Mouse (Mus musculus): ENCODE data around the gene Rbm25. TPM values are rescaled to one million over a fixed set of nuclear protein-coding genes. Genes with fewer than 3 reads are reported as not detected.
A peak's percentile ranks its signal among the peaks of the same experiment; 100 is the strongest.

Gene Rbm25
- total RNA-seq, 2 experiments from 2014 or later = 107 to 124 TPM

DNA sequence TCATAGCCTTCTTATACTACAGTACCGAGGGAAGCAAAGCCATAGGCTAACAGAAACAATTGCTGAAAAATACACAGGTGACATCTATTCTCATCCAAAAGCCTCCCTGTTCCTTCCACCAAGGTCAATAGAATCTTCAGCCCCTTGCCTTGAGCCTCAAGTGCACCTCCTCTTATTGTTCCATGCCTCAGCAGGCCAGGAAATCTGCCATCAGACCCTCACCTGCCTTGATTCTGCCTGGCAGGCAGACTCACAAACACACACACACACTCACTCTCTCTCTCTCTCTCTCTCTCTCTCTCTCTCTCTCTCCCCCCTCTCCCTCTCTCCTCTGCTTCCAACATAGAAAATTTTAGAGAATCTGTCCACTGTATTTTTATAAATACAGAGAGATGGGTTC is 88.4 kb downstream of the Rbm25 start:
- DNase-seq (ENCODE audit: low spot score in 2 of 2) = no peak
- intact Hi-C loops (cut with DNase I) = no loop called here

DNA sequence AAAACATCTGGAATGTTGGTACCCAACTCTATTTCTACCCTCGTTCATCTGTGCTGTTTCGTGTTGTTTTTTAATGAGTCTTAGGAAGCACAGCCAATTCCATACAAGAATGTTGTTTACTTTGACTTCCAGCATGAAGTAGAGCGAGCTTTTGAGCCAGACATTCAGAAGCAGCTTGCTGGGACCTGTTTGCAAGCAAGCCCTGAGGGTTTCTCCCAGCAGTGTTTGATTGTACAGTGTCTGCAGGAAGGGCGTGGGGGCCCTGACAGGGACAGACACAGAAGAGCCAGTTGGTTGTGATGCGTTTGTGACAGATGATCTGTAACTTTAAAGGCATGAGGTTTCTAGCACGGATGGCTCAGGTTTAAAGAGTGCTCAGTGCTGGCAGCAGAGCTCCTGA is 90.2 kb downstream of the Rbm25 start:
- DNase-seq (ENCODE audit: low spot score in 2 of 2) = no peak
- intact Hi-C loops (cut with DNase I) = no loop called here

DNA sequence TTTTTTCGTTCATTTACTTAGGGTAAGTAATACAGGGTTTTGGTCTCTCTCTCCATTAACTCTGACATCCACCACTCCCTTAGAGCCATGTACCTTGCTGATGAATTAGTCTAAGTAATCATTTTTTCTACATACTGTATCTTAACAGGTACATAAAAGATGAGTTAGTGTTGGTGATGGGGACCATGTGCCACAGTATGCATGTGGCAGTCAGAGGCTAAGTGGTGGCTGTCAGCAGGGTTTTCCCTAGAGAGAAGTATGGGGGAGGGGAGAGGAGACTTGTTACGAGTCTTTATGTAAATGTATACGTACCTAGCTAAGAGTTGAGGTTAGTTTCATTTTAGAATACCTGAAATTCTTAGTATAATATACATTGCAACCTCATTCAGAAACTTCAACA is 92.0 kb downstream of the Rbm25 start:
- intact Hi-C loops (cut with DNase I) = no loop called here
- DNase-seq (ENCODE audit: low spot score in 2 of 2) = no peak

DNA sequence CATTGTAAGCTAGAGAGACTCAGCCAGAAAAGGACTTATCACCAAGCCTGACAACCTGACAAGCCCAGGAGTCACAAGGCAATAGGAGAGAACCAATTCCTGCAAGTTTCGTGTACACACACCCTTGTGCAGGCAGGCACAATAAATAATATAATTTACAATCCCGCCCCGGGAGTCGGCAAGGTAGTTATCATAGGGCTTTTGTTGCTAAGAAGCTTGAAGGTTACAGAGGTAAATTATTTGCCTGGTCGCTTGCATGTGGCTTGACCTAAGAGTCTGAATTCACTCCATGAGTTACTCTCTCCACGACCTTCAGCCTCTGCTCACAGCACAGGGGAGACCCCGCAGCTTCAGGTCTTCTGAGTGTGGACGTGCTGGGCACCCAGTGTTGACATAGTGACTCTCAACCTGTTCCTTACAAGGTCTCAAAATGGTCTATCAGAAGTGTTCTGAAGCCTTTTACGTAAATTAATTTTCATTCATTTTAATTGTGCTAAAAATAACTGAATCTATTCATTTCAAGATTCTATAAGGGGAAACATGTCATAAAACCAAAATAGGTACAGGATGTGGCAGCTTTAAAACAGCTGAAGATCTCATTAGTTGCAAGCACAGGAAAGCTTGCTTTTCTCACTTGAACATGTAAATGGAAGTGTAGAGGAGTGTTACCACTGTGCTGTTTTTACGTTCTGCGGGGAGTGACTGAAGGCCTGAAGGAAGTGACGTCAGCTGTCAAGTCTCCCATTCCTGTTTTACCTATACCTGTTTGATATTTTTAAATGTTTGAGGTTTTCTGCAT is 95.7 kb downstream of the Rbm25 start:
- intact Hi-C loops (cut with DNase I) = no loop called here
- peak in 1 of 2 experiments; percentile 49 for DNase-seq (ENCODE audit: low spot score in 2 of 2)

GRCm38 (mm10) chr12:83732225-83732624 is 101.2 kb downstream of the Rbm25 start:
- DNase-seq (ENCODE audit: low spot score in 2 of 2) = no peak
- intact Hi-C loops (cut with DNase I) = no loop called here

Other genes starting within 250 kb of the Rbm25 start
- 1 to 10 TPM; 6.4 to 6.5 TPM for gene Dpf3, start 143.5 kb upstream of the Rbm25 start, total RNA-seq (2021)
- gene Dcaf4, start 110.8 kb upstream of the Rbm25 start, total RNA-seq (2021) = 10 to 100 TPM; 23.7 to 24.4 TPM
- gene Zfyve1, start 34.0 kb upstream of the Rbm25 start, total RNA-seq (2021) = 10 to 100 TPM; 44.1 to 47.6 TPM
- 10 to 100 TPM; 64.9 to 68.1 TPM for gene Psen1, start 56.9 kb downstream of the Rbm25 start, total RNA-seq (2021)
- gene Papln, start 132.4 kb downstream of the Rbm25 start, total RNA-seq (2021) = 1 to 10 TPM; 7.3 to 9.4 TPM

Data from left cerebral cortex, postnatal 25 days (tissue).